Mouse (Mus musculus) forebrain, embryonic 15.5 days (tissue): ENCODE results near the gene Ubox5. TPM values are rescaled to one million over a fixed set of nuclear protein-coding genes. Genes with fewer than 3 reads are reported as not detected.

ENCODE experiments used
- ATAC-seq: fragments of 200-750 bp; cut with Nextera tagmentation; replicated peaks from 2 replicates; pipeline ENCODE4 v1.8.0; 2017; ENCODE audit warnings: mild to moderate bottlenecking, moderate TSS enrichment, moderate library complexity
- H3K27ac ChIP-seq: fragments of 300-500 bp; sonication (generic); replicated peaks from 2 replicates; pipeline ENCODE4 v1.5.1; 2015; ENCODE audit warnings: mild to moderate bottlenecking, inconsistent platforms
- H3K27me3 ChIP-seq: fragments of 300-500 bp; sonication (generic); 2 replicates; pipeline ENCODE4 v1.6.1; 2015; ENCODE audit warnings: inconsistent platforms
- H3K36me3 ChIP-seq: fragments of 300-500 bp; sonication (generic); 2 replicates; pipeline ENCODE4 v1.6.1; 2015; ENCODE audit warnings: mild to moderate bottlenecking, inconsistent platforms
- H3K4me1 ChIP-seq: fragments of 300-500 bp; sonication (generic); 2 replicates; pipeline ENCODE4 v1.6.1; 2015; ENCODE audit warnings: inconsistent platforms
- H3K4me2 ChIP-seq: fragments of 300-500 bp; sonication (generic); replicated peaks from 2 replicates; pipeline ENCODE4 v1.6.1; 2015; ENCODE audit warnings: mild to moderate bottlenecking, inconsistent platforms
- H3K4me3 ChIP-seq: fragments of 300-500 bp; sonication (generic); 2 replicates; pipeline ENCODE4 v1.5.1; 2015; ENCODE audit warnings: mild to moderate bottlenecking, inconsistent platforms
- H3K9ac ChIP-seq: fragments of 300-500 bp; sonication (generic); replicated peaks from 2 replicates; pipeline ENCODE4 v1.6.1; 2015; ENCODE audit warnings: mild to moderate bottlenecking, inconsistent platforms
- H3K9me3 ChIP-seq: fragments of 300-500 bp; sonication (generic); 2 replicates; pipeline ENCODE4 v1.6.1; 2016; ENCODE audit warnings: inconsistent platforms
- WGBS: fragments of 180-500 bp; shearing (Covaris S2); methylation state at CpG from one replicate; pipeline ENCODE4 v1.1.7; 2015; ENCODE audit warnings: mixed read lengths; 5-methylcytosine and 5-hydroxymethylcytosine counted together
- polyA plus RNA-seq: library from polyadenylated mRNA; unstranded; fragments of >200 nt; fragmentation: Nextera tagmentation; extraction: Ambion mirVana; gene quantifications from 2 replicates; pipeline ENCODE4 v1.2.1, GENCODE M21; 2015

The Ubox5 gene
- polyA plus RNA-seq, 1 experiment from 2014 or later, result 12.7 TPM

DNA sequence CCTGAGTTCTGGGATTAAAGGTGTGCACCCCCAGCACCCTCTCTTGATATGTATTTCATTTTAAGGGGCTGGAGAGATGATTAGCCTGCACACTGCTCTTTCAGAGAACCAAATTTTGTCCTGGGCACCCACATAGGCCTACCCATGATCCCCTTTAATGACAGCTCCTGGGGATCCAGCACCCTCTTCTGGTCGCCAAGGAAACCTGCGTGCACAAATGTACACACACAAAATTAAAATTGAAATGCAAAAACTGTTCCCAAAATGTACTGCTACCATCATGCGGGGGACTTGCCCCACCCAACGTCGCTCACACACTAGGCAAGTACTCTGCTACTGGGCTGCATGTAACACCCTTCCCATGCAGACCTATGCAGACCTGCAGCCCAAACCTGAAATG lies 54.9 kb downstream of the Ubox5 start:
- Histone ChIP-seq H3K4me1 (peaks cover 18% of the 10 kb centered on the region), H3K36me3 (no peaks in the 10 kb centered on the region), H3K9me3 (no peaks in the 10 kb centered on the region), H3K9ac (no peak overlapping the region), H3K4me2 (no peak overlapping the region), H3K4me3 (no peak overlapping the region), H3K27me3 (peaks cover 50% of the 10 kb centered on the region), H3K27ac (no peak overlapping the region)
- 82% methylated on average over 5 of the region's 5 CpGs for WGBS
- ATAC-seq, result no peak

DNA sequence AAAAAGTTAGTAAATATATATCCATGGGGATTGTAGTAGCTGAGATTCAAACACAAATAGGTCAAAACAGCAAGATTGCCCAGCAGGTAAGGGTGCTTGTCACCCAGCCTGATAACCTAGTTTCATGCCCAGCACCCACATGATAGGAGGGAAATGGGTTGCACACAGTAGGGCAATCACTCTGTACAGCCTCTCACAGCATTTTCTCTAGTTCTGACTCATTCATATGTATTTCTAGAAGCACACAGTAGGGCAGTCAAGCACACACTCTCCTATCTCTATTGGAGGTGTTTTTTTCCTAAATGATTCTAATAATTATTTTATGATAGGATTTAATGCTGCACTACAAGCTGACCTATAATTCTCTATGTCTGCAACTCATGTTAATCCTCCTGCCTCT lies 59.9 kb downstream of the Ubox5 start:
- H3K9me3 ChIP-seq, result no peaks in the 10 kb centered on the region
- no peak overlapping the region for H3K9ac ChIP-seq
- H3K36me3 ChIP-seq, result peaks cover 14% of the 10 kb centered on the region
- no peak overlapping the region for H3K4me3 ChIP-seq
- no peak for ATAC-seq
- H3K27me3 ChIP-seq, result peaks cover under 1% of the 10 kb centered on the region; the same call in 1 of the 2 replicates
- no peak overlapping the region for H3K4me2 ChIP-seq
- H3K4me1 ChIP-seq, result peaks cover 8% of the 10 kb centered on the region
- H3K27ac ChIP-seq, result no peak overlapping the region

DNA sequence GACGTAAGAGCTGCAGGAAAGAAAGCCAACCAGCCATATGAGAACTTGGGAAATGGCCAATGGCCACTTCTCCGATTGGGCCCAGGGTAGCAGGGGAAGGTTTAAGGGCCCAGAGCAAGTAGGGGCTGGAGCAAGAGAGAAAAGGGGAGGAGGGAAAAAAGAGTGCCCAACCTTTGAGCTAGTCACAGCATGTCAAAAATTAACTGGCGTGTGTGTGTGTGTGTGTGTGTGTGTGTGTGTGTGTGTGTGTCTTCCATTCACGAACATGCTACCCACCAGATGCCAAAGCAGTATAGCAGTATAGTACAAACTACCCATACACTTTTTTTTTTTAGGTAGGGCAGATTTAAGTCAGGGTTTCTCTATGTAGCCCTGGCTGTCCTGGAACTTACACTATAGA lies 60.9 kb downstream of the Ubox5 start:
- H3K4me2 ChIP-seq, result no peak overlapping the region
- ATAC-seq, result no peak
- no peak overlapping the region for H3K27ac ChIP-seq
- H3K9me3 ChIP-seq, result no peaks in the 10 kb centered on the region
- peaks cover 14% of the 10 kb centered on the region for H3K36me3 ChIP-seq
- H3K4me1 ChIP-seq, result peaks cover 17% of the 10 kb centered on the region
- no peak overlapping the region for H3K9ac ChIP-seq
- 63% methylated on average over 4 of the region's 4 CpGs for WGBS
- H3K27me3 ChIP-seq, result no peaks in the 10 kb centered on the region
- H3K4me3 ChIP-seq, result no peak overlapping the region

DNA sequence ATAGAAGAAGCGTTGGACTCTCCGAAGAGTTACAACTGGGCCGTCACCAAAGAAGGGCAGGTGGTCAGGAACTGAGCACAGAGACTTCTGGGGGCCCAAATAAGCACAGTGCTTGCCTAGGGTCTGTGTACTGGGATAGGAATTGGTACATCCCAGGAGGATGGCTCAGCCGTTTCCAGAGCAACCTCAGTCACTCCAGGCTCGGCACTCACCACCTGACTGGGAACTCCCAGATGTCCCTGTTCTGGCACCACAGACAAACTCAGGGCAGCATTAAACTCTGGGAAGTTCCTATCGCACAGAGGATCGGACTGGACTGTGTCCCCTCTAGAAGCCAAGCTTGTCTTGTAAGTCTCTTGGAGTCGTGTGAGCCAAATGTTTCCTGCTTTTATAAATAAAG lies 64.9 kb downstream of the Ubox5 start:
- H3K4me2 ChIP-seq, result peak overlapping the region; percentile 73

DNA sequence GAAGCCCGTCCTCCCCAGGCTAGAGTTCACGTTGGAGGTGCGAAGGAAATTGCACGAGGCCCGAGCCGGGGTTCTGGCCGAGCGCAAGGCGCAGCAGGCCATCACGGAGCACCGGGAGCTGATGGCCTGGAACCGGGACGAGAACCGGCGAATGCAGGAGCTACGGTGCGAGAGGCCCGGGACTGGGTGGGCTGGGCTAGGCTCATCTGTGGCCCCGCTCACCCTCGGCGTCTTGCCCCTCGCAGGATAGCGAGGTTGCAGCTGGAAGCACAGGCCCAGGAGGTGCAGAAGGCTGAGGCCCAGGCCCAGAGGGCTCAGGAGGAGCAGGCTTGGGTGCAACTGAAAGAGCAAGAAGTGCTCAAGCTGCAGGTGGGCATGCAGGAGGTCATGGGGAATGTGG lies 65.8 kb downstream of the Ubox5 start:
- H3K27me3 ChIP-seq, result no peaks in the 10 kb centered on the region
- peak; percentile 24 for ATAC-seq
- under 1% methylated on average over 23 of the region's 23 CpGs for WGBS
- peaks cover 14% of the 10 kb centered on the region for H3K36me3 ChIP-seq
- peak overlapping the region; percentile 74 for H3K9ac ChIP-seq
- H3K4me1 ChIP-seq, result peaks cover 23% of the 10 kb centered on the region
- no peaks in the 10 kb centered on the region for H3K9me3 ChIP-seq
- peak overlapping the region; percentile 73 for H3K4me2 ChIP-seq
- H3K27ac ChIP-seq, result 0 out of 2 replicates have a peak overlapping the region, but pooled peaks have one; percentile 57
- peak overlapping the region; percentile 92 for H3K4me3 ChIP-seq

More for the DNA sequence above, 64.9 kb downstream of the Ubox5 start:
- 81% methylated on average over 8 of the region's 8 CpGs for whole genome bisulfite sequencing
- Histone ChIP-seq H3K27ac (no peak overlapping the region), H3K9ac (no peak overlapping the region), H3K4me3 (no peak overlapping the region), H3K9me3 (no peaks in the 10 kb centered on the region), H3K4me1 (peaks cover 23% of the 10 kb centered on the region), H3K36me3 (peaks cover 14% of the 10 kb centered on the region), H3K27me3 (no peaks in the 10 kb centered on the region)
- no peak for ATAC-seq

DNA sequence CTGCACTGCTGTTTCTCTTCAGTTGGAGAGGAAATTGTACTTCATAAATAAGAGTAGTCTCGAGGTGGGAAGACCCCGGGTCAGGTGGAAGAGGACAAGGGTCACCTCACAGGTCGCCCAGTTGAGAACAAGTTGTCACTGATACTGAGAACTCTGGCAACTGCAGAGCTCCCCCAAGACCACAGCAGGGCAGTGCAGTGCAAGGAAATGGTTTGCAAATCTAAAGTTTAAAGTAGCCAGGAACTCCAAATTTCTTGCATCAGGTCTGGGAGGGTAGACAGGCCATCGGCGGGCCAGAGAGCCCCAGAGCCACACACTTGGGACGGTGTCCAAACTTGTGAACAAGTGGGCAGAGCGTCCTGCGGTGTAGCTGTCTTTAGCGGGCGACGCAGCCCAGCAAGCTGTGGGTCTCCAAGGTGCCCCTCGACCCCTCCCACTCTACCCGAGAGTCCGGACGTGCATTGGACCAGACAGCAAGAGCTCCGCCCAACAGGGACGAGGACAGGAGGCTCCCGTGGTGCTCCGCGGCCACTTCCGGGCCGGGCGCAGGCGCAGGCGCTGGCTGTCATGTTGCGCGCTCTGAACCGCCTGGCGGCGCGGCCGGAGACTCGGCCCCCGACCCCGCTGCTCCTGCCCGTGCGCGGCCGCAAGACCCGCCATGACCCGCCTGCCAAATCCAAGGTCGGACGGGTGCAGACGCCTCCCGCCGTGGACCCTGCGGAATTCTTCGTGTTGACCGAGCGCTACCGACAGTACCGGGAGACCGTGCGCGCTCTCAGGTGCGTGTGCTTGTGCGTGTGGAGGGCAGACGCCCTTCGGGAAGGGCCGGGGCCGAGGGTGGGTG lies 66.4 kb downstream of the Ubox5 start, which contains the start of gene Mrps26:
TSS of gene Mrps26 (plus strand) at position 531 of the 844 bp plus-strand sequence.
- Histone ChIP-seq H3K4me3 (peak within 1 kb of the TSS; percentile 92), H3K4me2 (peak within 1 kb of the TSS; percentile 73), H3K36me3 (peaks cover 16% of the 10 kb centered on the region), H3K27me3 (no peaks in the 10 kb centered on the region), H3K4me1 (peaks cover 23% of the 10 kb centered on the region), H3K27ac (peak within 1 kb of the TSS; percentile 57), H3K9ac (peak within 1 kb of the TSS; percentile 74), H3K9me3 (no peaks in the 10 kb centered on the region)
- WGBS, result under 1% methylated on average over 61 of the region's 61 CpGs
- ATAC-seq, result peak; percentile 99

DNA sequence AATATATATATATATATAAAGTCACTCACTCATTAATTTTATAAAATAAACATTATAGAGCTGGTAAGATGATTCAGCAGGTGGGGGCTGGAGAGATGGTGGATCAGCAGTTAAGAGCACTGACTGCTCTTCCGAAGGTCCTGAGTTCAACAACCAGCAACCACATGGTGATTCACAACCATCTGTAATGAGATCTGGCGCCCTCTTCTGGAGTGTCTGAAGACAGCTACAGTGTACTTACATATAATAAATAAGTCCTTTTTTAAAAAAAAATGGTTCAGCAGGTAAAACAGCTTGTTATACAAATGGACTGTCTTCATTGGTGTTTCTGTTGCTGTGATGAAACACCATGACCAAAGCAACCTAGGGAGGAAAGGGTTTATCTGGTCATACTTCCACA lies 71.8 kb downstream of the Ubox5 start:
- no peak overlapping the region for H3K4me3 ChIP-seq
- peaks cover 3% of the 10 kb centered on the region for H3K4me1 ChIP-seq
- no peaks in the 10 kb centered on the region for H3K9me3 ChIP-seq
- H3K27me3 ChIP-seq, result no peaks in the 10 kb centered on the region
- H3K36me3 ChIP-seq, result peaks cover 45% of the 10 kb centered on the region
- no peak for ATAC-seq
- no peak overlapping the region for H3K4me2 ChIP-seq
- no peak overlapping the region for H3K27ac ChIP-seq
- 71% methylated on average over 2 of the region's 2 CpGs for WGBS
- H3K9ac ChIP-seq, result no peak overlapping the region

DNA sequence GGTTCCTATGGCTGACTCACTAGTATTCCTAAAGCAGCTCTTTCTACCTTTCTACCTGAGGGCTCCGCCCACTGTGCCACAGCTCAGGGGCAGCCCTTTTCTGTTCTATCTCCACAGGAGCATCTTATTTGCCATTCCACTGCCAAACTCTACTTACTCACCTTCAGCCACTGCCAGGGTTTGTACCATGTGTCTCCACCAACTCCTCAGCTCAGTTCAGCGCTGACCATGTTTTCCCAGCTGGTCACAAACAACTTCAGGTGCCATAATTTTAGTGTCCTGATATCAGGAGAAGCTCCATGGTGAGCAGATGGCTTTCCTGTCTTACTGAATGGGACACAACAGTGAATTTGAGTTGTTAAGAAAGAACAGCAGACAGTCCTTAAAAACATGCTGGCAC lies 72.4 kb downstream of the Ubox5 start:
- ATAC-seq, result no peak
- Histone ChIP-seq H3K9ac (no peak overlapping the region), H3K27me3 (no peaks in the 10 kb centered on the region), H3K4me3 (no peak overlapping the region), H3K4me2 (no peak overlapping the region), H3K36me3 (peaks cover 51% of the 10 kb centered on the region), H3K27ac (no peak overlapping the region), H3K9me3 (no peaks in the 10 kb centered on the region), H3K4me1 (no peaks in the 10 kb centered on the region)
- WGBS, result 99% methylated on average over 2 of the region's 2 CpGs

DNA sequence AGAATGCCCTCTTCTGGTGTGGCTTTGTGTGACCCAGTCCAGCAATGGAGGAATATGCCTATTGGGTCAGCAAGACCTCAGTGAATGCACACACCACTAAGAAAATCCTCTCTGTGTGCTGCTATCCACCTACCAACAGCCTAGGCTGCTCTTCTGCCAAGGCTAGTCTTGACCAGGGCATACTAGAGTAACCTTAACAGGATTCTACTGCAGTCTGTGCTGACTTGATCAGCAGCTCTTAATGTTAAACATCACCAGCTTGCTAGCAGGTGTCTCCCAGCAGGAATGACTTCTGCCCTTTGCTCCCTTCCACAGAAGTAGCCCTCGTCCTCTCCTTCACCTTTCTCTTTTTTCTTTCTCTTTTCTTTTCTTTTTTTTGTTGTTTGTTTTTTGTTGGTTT lies 73.5 kb downstream of the Ubox5 start:
- WGBS, result 88% methylated on average over 1 of the region's 1 CpGs
- no peak overlapping the region for H3K27ac ChIP-seq
- H3K4me2 ChIP-seq, result no peak overlapping the region
- no peaks in the 10 kb centered on the region for H3K9me3 ChIP-seq
- H3K9ac ChIP-seq, result no peak overlapping the region
- no peaks in the 10 kb centered on the region for H3K27me3 ChIP-seq
- H3K36me3 ChIP-seq, result peaks cover 63% of the 10 kb centered on the region
- H3K4me3 ChIP-seq, result no peak overlapping the region
- H3K4me1 ChIP-seq, result no peaks in the 10 kb centered on the region
- no peak for ATAC-seq

DNA sequence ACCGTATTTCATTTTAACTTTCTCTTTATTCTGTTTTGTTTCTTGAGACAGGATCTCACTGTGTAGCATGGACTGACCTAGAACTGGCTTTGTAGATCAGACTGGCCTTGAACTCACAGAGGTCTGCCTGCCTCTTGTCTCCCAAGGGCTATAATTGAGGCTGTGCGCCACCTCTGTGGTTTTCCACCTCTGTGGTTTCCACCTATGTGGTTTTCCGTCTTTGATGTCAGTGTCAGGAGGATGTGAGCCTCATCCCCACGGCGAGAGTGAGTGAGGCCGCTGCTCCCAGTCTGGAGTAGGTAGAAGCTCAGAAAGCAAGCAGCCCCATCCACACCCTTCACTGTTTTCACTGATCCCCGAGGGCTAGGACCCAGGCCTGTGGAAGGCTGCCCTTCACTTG lies 75.0 kb downstream of the Ubox5 start:
- Histone ChIP-seq H3K4me2 (no peak overlapping the region), H3K4me3 (no peak overlapping the region), H3K27ac (no peak overlapping the region), H3K9me3 (no peaks in the 10 kb centered on the region), H3K36me3 (peaks cover 73% of the 10 kb centered on the region), H3K9ac (no peak overlapping the region), H3K27me3 (no peaks in the 10 kb centered on the region), H3K4me1 (no peaks in the 10 kb centered on the region)
- 93% methylated on average over 7 of the region's 7 CpGs for WGBS
- no peak for ATAC-seq

DNA sequence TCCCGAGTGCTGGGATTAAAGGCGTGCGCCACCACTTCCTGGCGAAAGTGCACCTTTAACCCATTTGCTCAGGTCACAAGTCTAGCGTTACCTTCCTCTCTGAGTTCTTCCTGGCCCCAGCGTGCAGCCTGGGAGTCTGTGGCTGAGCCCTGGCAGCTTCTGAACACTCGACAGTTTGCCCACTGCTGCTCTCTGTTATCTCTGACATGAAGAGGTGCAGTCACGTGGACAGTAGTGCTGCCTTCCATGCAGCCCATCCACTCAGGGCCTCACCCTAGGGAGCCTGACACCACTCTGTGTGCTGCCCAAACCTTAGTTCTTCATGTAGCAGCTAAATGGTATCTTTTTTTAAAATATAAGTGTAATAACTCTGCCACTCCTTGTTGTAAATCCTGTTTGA lies 82.9 kb downstream of the Ubox5 start:
- Histone ChIP-seq H3K4me2 (no peak overlapping the region), H3K27me3 (no peaks in the 10 kb centered on the region), H3K9me3 (no peaks in the 10 kb centered on the region), H3K9ac (no peak overlapping the region), H3K4me1 (no peaks in the 10 kb centered on the region), H3K27ac (no peak overlapping the region), H3K36me3 (peaks cover 87% of the 10 kb centered on the region), H3K4me3 (no peak overlapping the region)
- 90% methylated on average over 8 of the region's 8 CpGs for WGBS
- no peak for ATAC-seq

DNA sequence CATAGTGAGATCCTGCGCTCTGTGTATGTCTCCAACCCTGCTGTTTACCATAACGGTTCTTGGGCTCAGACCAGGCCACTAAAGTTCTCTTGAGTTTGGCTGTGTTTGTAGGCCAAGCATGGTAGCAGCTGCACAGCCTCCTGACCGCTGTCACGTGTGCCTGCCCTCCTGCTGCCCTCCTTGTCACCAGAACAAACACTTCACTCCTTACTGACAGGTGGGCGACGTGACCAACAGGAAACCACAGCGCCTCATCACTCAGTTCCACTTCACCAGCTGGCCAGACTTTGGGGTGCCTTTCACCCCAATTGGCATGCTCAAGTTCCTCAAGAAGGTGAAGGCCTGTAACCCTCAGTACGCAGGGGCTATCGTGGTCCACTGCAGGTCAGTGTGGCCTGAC lies 89.6 kb downstream of the Ubox5 start:
- no peaks in the 10 kb centered on the region for H3K27me3 ChIP-seq
- H3K9me3 ChIP-seq, result no peaks in the 10 kb centered on the region
- H3K27ac ChIP-seq, result no peak overlapping the region
- H3K4me3 ChIP-seq, result no peak overlapping the region
- no peak overlapping the region for H3K4me2 ChIP-seq
- peaks cover 84% of the 10 kb centered on the region for H3K36me3 ChIP-seq
- WGBS, result 93% methylated on average over 9 of the region's 9 CpGs
- no peak for ATAC-seq
- H3K9ac ChIP-seq, result no peak overlapping the region
- H3K4me1 ChIP-seq, result no peaks in the 10 kb centered on the region
